Mouse (Mus musculus): ENCODE results near the gene Cbr4. TPM values are rescaled to one million over a fixed set of nuclear protein-coding genes. Genes with fewer than 3 reads are reported as not detected.
A peak's percentile ranks its signal among the peaks of the same experiment; 100 is the strongest.

The Cbr4 gene
- polyA plus RNA-seq, 1 experiment from 2014 or later: 51.2 TPM

- no peak for TF ChIP-seq CTCF (IDR thresholded peaks at IDR 0.05; ENCODE audit: low read depth)
- 82% methylated on average over 9 of the region's 9 CpGs for WGBS
- ATAC-seq: no peak
- H3K4me3 ChIP-seq (ENCODE audit: low read depth, low read length): no peak overlapping the region
- no peaks in the 10 kb centered on the region for H3K27me3 ChIP-seq (replicated peaks; ENCODE audit: control insufficient read depth, insufficient read depth, low read length)
- H3K4me1 ChIP-seq (replicated peaks; ENCODE audit: control insufficient read depth, insufficient read depth, low read length): no peaks in the 10 kb centered on the region; the same call in 1 of the 2 replicates
- H3K27ac ChIP-seq (ENCODE audit: low read depth, low read length): no peak overlapping the region; the same call in 1 of the 2 replicates
- H3K4me2 ChIP-seq (replicated peaks; ENCODE audit: low read depth): peak overlapping the region; percentile 40; the same call in 1 of the 2 replicates
- no peak overlapping the region for H3K9ac ChIP-seq (ENCODE audit: low read depth, low read length)
- H3K9me3 ChIP-seq (ENCODE audit: control insufficient read depth): no peaks in the 10 kb centered on the region
- H3K36me3 ChIP-seq (ENCODE audit: control insufficient read depth, insufficient read depth): no peaks in the 10 kb centered on the region
Observed at GRCm38 (mm10) chr8:61450916-61451575, 36.5 kb upstream of the Cbr4 start.

- no peak overlapping the region for H3K4me2 ChIP-seq (replicated peaks; ENCODE audit: low read depth)
- H3K27ac ChIP-seq (ENCODE audit: low read depth, low read length): no peak overlapping the region
- no peak overlapping the region for H3K9ac ChIP-seq (ENCODE audit: low read depth, low read length)
- ATAC-seq: no peak
- 74% methylated on average over 8 of the region's 8 CpGs for WGBS
- H3K36me3 ChIP-seq (ENCODE audit: control insufficient read depth, insufficient read depth): no peaks in the 10 kb centered on the region
- no peak for TF ChIP-seq CTCF (IDR thresholded peaks at IDR 0.05; ENCODE audit: low read depth)
- no peaks in the 10 kb centered on the region for H3K9me3 ChIP-seq (ENCODE audit: control insufficient read depth)
- H3K4me1 ChIP-seq (replicated peaks; ENCODE audit: control insufficient read depth, insufficient read depth, low read length): no peaks in the 10 kb centered on the region; the same call in 1 of the 2 replicates
- no peaks in the 10 kb centered on the region for H3K27me3 ChIP-seq (replicated peaks; ENCODE audit: control insufficient read depth, insufficient read depth, low read length)
- H3K4me3 ChIP-seq (ENCODE audit: low read depth, low read length): no peak overlapping the region
Observed at GRCm38 (mm10) chr8:61451721-61452337, 35.7 kb upstream of the Cbr4 start.

- H3K9me3 ChIP-seq (ENCODE audit: control insufficient read depth): no peaks in the 10 kb centered on the region; the same call in 1 of the 2 replicates
- 89% methylated on average over 7 of the region's 7 CpGs for WGBS
- TF ChIP-seq CTCF (IDR thresholded peaks at IDR 0.05; ENCODE audit: low read depth): no peak
- H3K27me3 ChIP-seq (replicated peaks; ENCODE audit: control insufficient read depth, insufficient read depth, low read length): no peaks in the 10 kb centered on the region
- no peak overlapping the region for H3K4me2 ChIP-seq (replicated peaks; ENCODE audit: low read depth)
- H3K9ac ChIP-seq (ENCODE audit: low read depth, low read length): no peak overlapping the region
- no peak overlapping the region for H3K27ac ChIP-seq (ENCODE audit: low read depth, low read length)
- H3K4me1 ChIP-seq (replicated peaks; ENCODE audit: control insufficient read depth, insufficient read depth, low read length): no peaks in the 10 kb centered on the region
- no peak for ATAC-seq
- H3K4me3 ChIP-seq (ENCODE audit: low read depth, low read length): no peak overlapping the region
- H3K36me3 ChIP-seq (ENCODE audit: control insufficient read depth, insufficient read depth): no peaks in the 10 kb centered on the region
Observed at GRCm38 (mm10) chr8:61459763-61460162, 27.8 kb upstream of the Cbr4 start.

- 84% methylated on average over 5 of the region's 5 CpGs for WGBS
- no peak overlapping the region for H3K27ac ChIP-seq (ENCODE audit: low read depth, low read length)
- H3K4me2 ChIP-seq (replicated peaks; ENCODE audit: low read depth): no peak overlapping the region
Observed at GRCm38 (mm10) chr8:61462221-61462620, 25.3 kb upstream of the Cbr4 start.

GRCm38 (mm10) chr8:61464393-61464792 lies 23.1 kb upstream of the Cbr4 start:
- no peak for TF ChIP-seq CTCF (IDR thresholded peaks at IDR 0.05; ENCODE audit: low read depth)
- H3K36me3 ChIP-seq (ENCODE audit: control insufficient read depth, insufficient read depth): no peaks in the 10 kb centered on the region
- H3K27ac ChIP-seq (ENCODE audit: low read depth, low read length): no peak overlapping the region
- no peaks in the 10 kb centered on the region; the same call in 1 of the 2 replicates for H3K9me3 ChIP-seq (ENCODE audit: control insufficient read depth)
- no peak overlapping the region for H3K9ac ChIP-seq (ENCODE audit: low read depth, low read length)
- H3K4me3 ChIP-seq (ENCODE audit: low read depth, low read length): no peak overlapping the region
- no peaks in the 10 kb centered on the region for H3K27me3 ChIP-seq (replicated peaks; ENCODE audit: control insufficient read depth, insufficient read depth, low read length)
- no peak for ATAC-seq
- no peak overlapping the region for H3K4me2 ChIP-seq (replicated peaks; ENCODE audit: low read depth)
- H3K4me1 ChIP-seq (replicated peaks; ENCODE audit: control insufficient read depth, insufficient read depth, low read length): no peaks in the 10 kb centered on the region
- WGBS: 88% methylated on average over 2 of the region's 2 CpGs

More at GRCm38 (mm10) chr8:61462221-61462620, 25.3 kb upstream of the Cbr4 start:
- Histone ChIP-seq H3K9ac (ENCODE audit: low read depth, low read length) (no peak overlapping the region), H3K4me3 (ENCODE audit: low read depth, low read length) (no peak overlapping the region), H3K36me3 (ENCODE audit: control insufficient read depth, insufficient read depth) (no peaks in the 10 kb centered on the region), H3K27me3 (replicated peaks; ENCODE audit: control insufficient read depth, insufficient read depth, low read length) (no peaks in the 10 kb centered on the region), H3K9me3 (ENCODE audit: control insufficient read depth) (no peaks in the 10 kb centered on the region; the same call in 1 of the 2 replicates), H3K4me1 (replicated peaks; ENCODE audit: control insufficient read depth, insufficient read depth, low read length) (no peaks in the 10 kb centered on the region)
- TF ChIP-seq CTCF (IDR thresholded peaks at IDR 0.05; ENCODE audit: low read depth): no peak
- no peak for ATAC-seq

DNA sequence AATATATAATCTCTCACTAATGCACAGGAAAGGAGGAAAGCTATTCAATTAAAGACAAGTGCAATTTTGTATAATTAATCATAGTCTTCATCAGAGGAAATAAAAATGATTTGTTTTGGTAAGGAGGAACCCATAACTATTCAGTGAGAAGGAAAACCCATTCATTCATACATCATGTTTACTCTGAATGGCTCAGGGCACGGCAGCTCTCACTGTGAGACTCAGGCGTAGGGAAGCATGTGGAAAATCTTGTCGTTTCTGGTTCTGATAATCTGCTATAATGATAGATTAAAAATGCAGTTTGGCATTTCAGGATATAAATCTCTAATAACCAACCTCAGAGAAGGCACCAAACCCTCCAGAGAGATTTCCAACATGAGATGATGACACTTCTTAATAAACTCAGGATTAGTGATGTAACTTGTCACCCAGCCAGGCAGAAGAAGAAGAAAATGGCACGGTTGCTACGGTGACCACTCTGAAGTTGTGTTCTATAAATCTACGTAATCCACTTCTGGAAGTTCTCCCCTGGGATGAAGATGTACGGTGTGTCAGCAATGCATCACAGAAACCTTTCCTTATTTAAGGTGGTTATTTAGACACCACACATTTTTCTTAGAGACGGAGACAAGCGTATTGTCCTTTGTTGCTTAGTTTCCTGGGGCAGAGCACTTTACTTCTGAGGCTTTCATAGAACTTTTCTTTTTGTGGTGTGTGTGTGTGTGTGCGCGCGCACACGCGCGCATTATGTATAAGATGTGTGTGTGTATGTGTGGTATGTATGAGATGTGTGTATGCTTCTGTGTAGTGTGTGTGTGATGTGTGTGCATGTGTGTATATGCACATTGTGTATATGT lies 20.6 kb upstream of the Cbr4 start:
- H3K4me3 ChIP-seq (ENCODE audit: low read depth, low read length): no peak overlapping the region
- H3K4me2 ChIP-seq (replicated peaks; ENCODE audit: low read depth): no peak overlapping the region
- H3K27me3 ChIP-seq (replicated peaks; ENCODE audit: control insufficient read depth, insufficient read depth, low read length): no peaks in the 10 kb centered on the region
- no peaks in the 10 kb centered on the region; the same call in 1 of the 2 replicates for H3K9me3 ChIP-seq (ENCODE audit: control insufficient read depth)
- H3K27ac ChIP-seq (ENCODE audit: low read depth, low read length): no peak overlapping the region
- no peak for ATAC-seq
- 84% methylated on average over 15 of the region's 15 CpGs for WGBS
- no peaks in the 10 kb centered on the region for H3K4me1 ChIP-seq (replicated peaks; ENCODE audit: control insufficient read depth, insufficient read depth, low read length)
- no peak overlapping the region for H3K9ac ChIP-seq (ENCODE audit: low read depth, low read length)
- TF ChIP-seq CTCF (IDR thresholded peaks at IDR 0.05; ENCODE audit: low read depth): no peak
- no peaks in the 10 kb centered on the region for H3K36me3 ChIP-seq (ENCODE audit: control insufficient read depth, insufficient read depth)
